Mouse (Mus musculus) intestine, postnatal 0 days (tissue): Measurements from ENCODE around the gene Rsph6a. TPM values are rescaled to one million over a fixed set of nuclear protein-coding genes. Genes with fewer than 3 reads are reported as not detected.

Experiments used
- ATAC-seq: fragments of 200-750 bp; cut with Nextera tagmentation; 2 replicates; pipeline ENCODE4 v1.8.0; 2017; ENCODE audit warnings: mild to moderate bottlenecking, moderate TSS enrichment, moderate library complexity
- H3K27ac ChIP-seq: fragments of 300-500 bp; sonication (generic); 2 replicates; pipeline ENCODE4 v1.5.1; 2014; ENCODE audit warnings: mild to moderate bottlenecking, low read depth, low read length, moderate library complexity
- H3K27me3 ChIP-seq: fragments of 300-500 bp; sonication (generic); replicated peaks from 2 replicates; pipeline ENCODE4 v1.6.1; 2014; ENCODE audit warnings: low read length, mixed read lengths; ENCODE audit not compliant: control insufficient read depth, insufficient read depth
- H3K36me3 ChIP-seq: fragments of 300-500 bp; sonication (generic); 2 replicates; pipeline ENCODE4 v1.6.1; 2014; ENCODE audit warnings: mild to moderate bottlenecking, moderate library complexity; ENCODE audit not compliant: control insufficient read depth, insufficient read depth
- H3K4me1 ChIP-seq: fragments of 300-500 bp; sonication (generic); replicated peaks from 2 replicates; pipeline ENCODE4 v1.6.1; 2014; ENCODE audit warnings: antibody characterized with exemption, low read length, mixed read lengths; ENCODE audit not compliant: control insufficient read depth, insufficient read depth
- H3K4me2 ChIP-seq: fragments of 300-500 bp; sonication (generic); replicated peaks from 2 replicates; pipeline ENCODE4 v1.6.1; 2014; ENCODE audit warnings: low read depth, mild to moderate bottlenecking, moderate library complexity
- H3K4me3 ChIP-seq: fragments of 300-500 bp; sonication (generic); 2 replicates; pipeline ENCODE4 v1.5.1; 2014; ENCODE audit warnings: low read depth, low read length
- H3K9ac ChIP-seq: fragments of 300-500 bp; sonication (generic); 2 replicates; pipeline ENCODE4 v1.6.1; 2014; ENCODE audit warnings: mild to moderate bottlenecking, low read depth, low read length
- H3K9me3 ChIP-seq: fragments of 300-500 bp; sonication (generic); 2 replicates; pipeline ENCODE4 v1.6.1; 2016; ENCODE audit warnings: mixed run types; ENCODE audit not compliant: control insufficient read depth
- CTCF ChIP-seq: sonication (generic); IDR thresholded peaks from 2 replicates; pipeline ENCODE4 v1.5.1; 2016; ENCODE audit warnings: low read depth, mild to moderate bottlenecking, control low read depth, antibody characterized with exemption, moderate library complexity
- WGBS: fragments of 180-500 bp; shearing (Covaris S2); extraction: QIAGEN DNeasy Blood & Tissue Kit; methylation state at CpG from one replicate; pipeline ENCODE4 v1.1.7; 2014; 5-methylcytosine and 5-hydroxymethylcytosine counted together
- polyA plus RNA-seq: library from polyadenylated mRNA; unstranded; fragments of >200 nt; fragmentation: Nextera tagmentation; extraction: Ambion mirVana; gene quantifications from 2 replicates; pipeline ENCODE4 v1.2.1, GENCODE M21; 2015

Rsph6a gene
- polyA plus RNA-seq: not detected in 2 replicates

DNA sequence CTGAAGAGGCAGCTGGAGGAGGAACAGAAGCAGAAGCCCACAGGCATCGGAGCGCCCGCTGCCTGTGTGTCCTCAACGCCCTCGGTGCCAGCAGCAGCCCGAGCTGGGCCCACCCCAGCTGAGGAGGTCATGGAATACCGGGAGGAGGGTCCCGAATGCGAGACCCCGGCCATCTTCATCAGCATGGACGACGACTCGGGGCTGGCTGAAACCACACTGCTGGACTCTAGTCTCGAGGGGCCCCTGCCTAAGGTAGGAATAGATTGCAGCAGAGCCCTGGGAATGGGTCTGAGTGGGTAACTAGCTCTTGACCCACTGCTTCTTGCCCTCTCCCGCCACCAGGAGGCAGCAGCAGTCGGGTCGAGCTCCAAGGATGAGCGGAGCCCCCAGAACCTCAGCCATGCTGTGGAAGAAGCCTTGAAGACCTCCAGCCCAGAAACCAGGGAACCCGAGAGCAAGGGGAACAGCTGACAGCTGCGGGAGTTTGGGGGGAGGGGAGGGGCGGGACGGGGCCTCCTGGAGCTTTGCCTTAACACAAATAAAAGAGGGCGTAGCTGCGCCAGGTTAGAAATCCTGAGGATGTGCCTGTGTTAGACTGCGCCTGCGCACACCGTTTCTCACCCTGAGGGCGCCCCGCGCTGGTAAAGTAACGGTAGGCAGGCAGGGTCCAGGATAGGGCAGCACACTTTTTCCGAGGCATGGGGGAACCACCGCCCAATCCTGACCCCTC, at the start of gene Rsph6a:
Gene Rsph6a, plus strand, starts transcription at position 644 of the 730 bp plus-strand sequence.
- TF ChIP-seq CTCF: peak; percentile 75
- no peaks in the 10 kb centered on the region for H3K4me1 ChIP-seq
- peaks cover 42% of the 10 kb centered on the region for H3K36me3 ChIP-seq
- 40% methylated on average over 33 of the region's 33 CpGs for WGBS
- 0 out of 2 replicates have a peak, but pooled peaks have one; percentile 30 for ATAC-seq
- H3K27ac ChIP-seq: no peak within 1 kb of the TSS
- H3K9ac ChIP-seq: no peak within 1 kb of the TSS
- no peaks in the 10 kb centered on the region for H3K27me3 ChIP-seq
- H3K4me3 ChIP-seq: no peak within 1 kb of the TSS
- no peaks in the 10 kb centered on the region for H3K9me3 ChIP-seq
- H3K4me2 ChIP-seq: no peak within 1 kb of the TSS

GRCm38 (mm10) chr7:19005417-19006121, 48.9 kb upstream of the Rsph6a start:
- 58% methylated on average over 34 of the region's 34 CpGs for WGBS
- peak overlapping the region; percentile 86 for H3K4me3 ChIP-seq
- H3K4me2 ChIP-seq: peak overlapping the region; percentile 91
- H3K9ac ChIP-seq: peak overlapping the region; percentile 69; the same call in 1 of the 2 replicates
- H3K9me3 ChIP-seq: no peaks in the 10 kb centered on the region
- 0 out of 2 replicates have a peak overlapping the region, but pooled peaks have one; percentile 21 for H3K27ac ChIP-seq
- H3K36me3 ChIP-seq: peaks cover 11% of the 10 kb centered on the region; the same call in 1 of the 2 replicates
- TF ChIP-seq CTCF: no peak
- no peaks in the 10 kb centered on the region for H3K27me3 ChIP-seq
- H3K4me1 ChIP-seq: peaks cover 17% of the 10 kb centered on the region
- no peak for ATAC-seq

GRCm38 (mm10) chr7:19006476-19006875, 48.0 kb upstream of the Rsph6a start:
- H3K36me3 ChIP-seq: peaks cover 11% of the 10 kb centered on the region; the same call in 1 of the 2 replicates
- no peak overlapping the region for H3K9ac ChIP-seq
- 4% methylated on average over 12 of the region's 12 CpGs for WGBS
- H3K4me1 ChIP-seq: peaks cover 18% of the 10 kb centered on the region
- peak; percentile 99 for TF ChIP-seq CTCF
- peak; percentile 28; the same call in 1 of the 2 replicates for ATAC-seq
- H3K4me3 ChIP-seq: peak overlapping the region; percentile 86; the same call in 1 of the 2 replicates
- no peaks in the 10 kb centered on the region for H3K27me3 ChIP-seq
- H3K4me2 ChIP-seq: peak overlapping the region; percentile 91
- H3K27ac ChIP-seq: peak overlapping the region; percentile 36
- H3K9me3 ChIP-seq: no peaks in the 10 kb centered on the region

- H3K27ac ChIP-seq: peak overlapping the region; percentile 36
- TF ChIP-seq CTCF: no peak
- WGBS: 31% methylated on average over 13 of the region's 13 CpGs
- H3K4me3 ChIP-seq: no peak overlapping the region
- H3K9ac ChIP-seq: no peak overlapping the region
- H3K36me3 ChIP-seq: peaks cover 11% of the 10 kb centered on the region; the same call in 1 of the 2 replicates
- H3K4me1 ChIP-seq: peaks cover 18% of the 10 kb centered on the region
- no peaks in the 10 kb centered on the region for H3K27me3 ChIP-seq
- peak overlapping the region; percentile 91 for H3K4me2 ChIP-seq
- peak; percentile 48 for ATAC-seq
- no peaks in the 10 kb centered on the region for H3K9me3 ChIP-seq
Measured at GRCm38 (mm10) chr7:19007026-19007977, 47.2 kb upstream of the Rsph6a start.

DNA sequence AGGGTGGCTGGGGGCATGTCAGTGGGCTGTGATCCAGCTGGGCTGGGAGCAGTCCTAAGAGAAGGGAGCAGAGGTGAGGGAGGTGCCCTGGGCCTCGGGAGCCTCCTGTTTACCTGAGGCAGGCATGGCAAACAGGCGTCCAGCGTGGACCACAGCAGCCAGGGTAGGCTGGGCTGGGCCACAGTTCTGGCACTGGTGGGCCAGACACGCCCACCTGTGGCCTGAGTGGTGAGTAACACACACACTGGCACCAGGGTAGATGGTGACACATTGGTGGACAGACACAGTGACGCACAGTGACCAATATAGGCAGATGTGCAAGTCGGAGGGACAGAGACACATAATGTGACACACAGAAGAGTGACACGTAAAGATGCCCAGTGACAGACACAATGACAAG, 43.9 kb upstream of the Rsph6a start:
- no peak for TF ChIP-seq CTCF
- peaks cover 6% of the 10 kb centered on the region; the same call in 1 of the 2 replicates for H3K36me3 ChIP-seq
- no peak overlapping the region for H3K4me3 ChIP-seq
- no peak overlapping the region for H3K27ac ChIP-seq
- H3K4me1 ChIP-seq: peaks cover 13% of the 10 kb centered on the region; the same call in 1 of the 2 replicates
- no peaks in the 10 kb centered on the region for H3K9me3 ChIP-seq
- no peaks in the 10 kb centered on the region for H3K27me3 ChIP-seq
- no peak overlapping the region for H3K9ac ChIP-seq
- WGBS: 71% methylated on average over 7 of the region's 7 CpGs
- no peak overlapping the region for H3K4me2 ChIP-seq
- no peak for ATAC-seq
